Mouse (Mus musculus) large intestine, adult 2 months (tissue): Measurements from ENCODE around the gene Mybpc1. TPM values are rescaled to one million over a fixed set of nuclear protein-coding genes. Genes with fewer than 3 reads are reported as not detected.

Experiments
- DNase-seq: peaks from one replicate; pipeline ENCODE4 v3.0.0-alpha.2; 2012; ENCODE audit warnings: low read depth, low spot score
- WGBS: fragments of 180-500 bp; shearing (Covaris S2); methylation state at CpG from one replicate; pipeline ENCODE4 v1.1.7; 2018; 5-methylcytosine and 5-hydroxymethylcytosine counted together
- polyA plus RNA-seq: library from polyadenylated mRNA; depleted of rRNA; stranded (reverse); fragments of >200 nt; gene quantifications from 2 replicates; pipeline ENCODE4 v1.2.3, GENCODE M21; 2012; rRNA removed

Mybpc1 gene
- polyA plus RNA-seq = 0.04 TPM in 1 of 2 replicates, not detected in the other

GRCm38 (mm10) chr10:88604943-88605342, at the start of gene Mybpc1:
Gene Mybpc1, minus strand, starts transcription at chr10:88605152.
- 43% methylated on average over 16 of the region's 16 CpGs for WGBS

DNA sequence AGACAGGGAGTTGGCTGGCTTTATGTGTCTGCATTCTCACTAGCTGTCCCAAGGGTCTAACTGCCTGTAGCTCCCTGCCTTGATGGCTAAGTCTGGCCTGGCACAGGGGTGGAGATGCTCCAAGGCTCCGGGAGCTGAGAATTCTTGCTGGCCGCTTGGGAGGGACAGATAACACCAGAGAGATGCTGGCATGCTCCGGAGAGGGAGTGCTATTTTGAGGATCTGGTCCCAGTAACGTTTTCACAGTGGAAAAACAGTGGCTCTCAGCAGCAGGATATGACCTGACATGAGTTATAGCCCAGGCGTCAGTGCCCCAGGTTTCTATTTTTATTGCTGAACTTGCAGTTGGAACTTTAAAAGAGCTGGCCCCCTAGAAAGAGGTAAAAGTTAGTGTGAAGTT, 40.5 kb upstream of the Mybpc1 start:
- WGBS = 26% methylated on average over 5 of the region's 5 CpGs
- no peak for DNase-seq

More at GRCm38 (mm10) chr10:88604943-88605342, at the start of gene Mybpc1:
- DNase-seq = no peak

- 58% methylated on average over 10 of the region's 10 CpGs for WGBS
- DNase-seq = no peak
Measured at GRCm38 (mm10) chr10:88631330-88631953, 26.5 kb upstream of the Mybpc1 start.

DNA sequence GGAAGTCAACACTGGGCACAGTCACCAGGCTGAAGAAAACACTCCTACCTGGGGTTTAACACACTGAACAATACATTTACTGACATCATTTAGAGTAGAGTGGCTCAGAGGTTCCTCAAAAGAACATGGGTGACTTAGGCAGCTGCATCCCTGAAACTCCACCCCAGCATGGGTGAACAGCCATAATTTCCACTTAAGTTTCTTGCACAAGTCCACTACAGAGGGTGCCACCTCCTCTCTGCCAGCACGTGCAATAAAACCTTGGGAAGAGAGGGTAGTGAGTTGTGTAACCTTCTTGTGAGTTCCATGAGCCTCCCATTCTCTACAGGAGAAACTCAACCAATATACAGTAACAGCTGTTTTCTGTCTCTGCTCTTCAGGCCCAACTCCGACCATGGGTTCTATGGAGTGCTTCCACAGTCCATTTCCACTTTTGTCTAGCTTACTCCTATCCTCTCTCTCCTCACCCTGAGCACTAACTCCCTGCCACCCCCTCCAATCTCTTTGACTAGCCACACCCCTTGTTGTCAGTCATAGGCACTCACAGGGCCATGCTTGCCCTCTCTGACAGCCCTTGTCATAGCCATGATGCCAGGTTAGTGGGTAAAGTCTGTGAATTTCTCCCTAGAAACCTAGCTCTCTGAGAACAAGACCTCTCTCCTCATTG, 25.8 kb upstream of the Mybpc1 start:
- DNase-seq = no peak
- WGBS = 55% methylated on average over 2 of the region's 2 CpGs

- WGBS = 66% methylated on average over 4 of the region's 4 CpGs
- no peak for DNase-seq
Measured at GRCm38 (mm10) chr10:88627052-88627451, 22.1 kb upstream of the Mybpc1 start.

DNA sequence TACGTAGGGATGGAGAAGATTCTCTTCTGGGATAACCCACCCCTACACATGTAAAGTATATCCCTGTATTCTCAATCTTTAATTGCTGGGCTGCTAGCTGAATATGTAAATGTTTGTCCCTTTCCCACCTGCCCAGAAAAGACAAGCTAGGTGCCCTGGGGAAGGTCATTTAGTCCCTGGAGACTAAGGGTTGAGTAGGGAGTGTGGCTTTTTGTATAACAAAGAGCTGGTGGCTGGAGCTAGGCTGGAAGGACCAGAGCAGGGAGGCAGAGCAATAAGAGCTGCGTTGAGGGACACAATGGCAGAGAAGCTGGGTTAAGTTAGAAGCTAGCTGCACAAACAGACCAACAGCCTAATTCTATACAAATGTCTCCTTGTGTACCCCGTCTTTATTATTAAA, 21.2 kb upstream of the Mybpc1 start:
- WGBS = 78% methylated on average over 3 of the region's 3 CpGs
- DNase-seq = no peak

DNA sequence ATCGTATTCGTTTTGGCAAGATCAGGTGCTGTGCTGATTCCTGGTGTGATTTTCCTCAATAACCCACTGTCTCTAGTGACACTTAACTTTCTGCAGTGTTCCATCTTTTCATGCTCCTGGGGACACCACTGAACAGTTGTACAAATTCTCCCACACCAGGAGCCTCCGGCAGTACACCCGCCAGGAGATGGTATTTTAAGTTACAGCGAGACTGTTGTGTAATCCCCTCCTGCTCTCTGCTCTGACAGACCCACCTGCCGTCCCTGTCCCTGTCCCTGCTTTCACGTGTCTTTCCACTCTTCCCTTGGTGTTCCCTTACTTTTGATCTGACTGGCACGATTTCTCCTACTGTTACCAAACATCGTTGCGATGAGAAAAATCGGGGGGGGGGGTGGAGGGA, 19.3 kb upstream of the Mybpc1 start:
- DNase-seq = no peak
- 87% methylated on average over 11 of the region's 11 CpGs for WGBS

DNA sequence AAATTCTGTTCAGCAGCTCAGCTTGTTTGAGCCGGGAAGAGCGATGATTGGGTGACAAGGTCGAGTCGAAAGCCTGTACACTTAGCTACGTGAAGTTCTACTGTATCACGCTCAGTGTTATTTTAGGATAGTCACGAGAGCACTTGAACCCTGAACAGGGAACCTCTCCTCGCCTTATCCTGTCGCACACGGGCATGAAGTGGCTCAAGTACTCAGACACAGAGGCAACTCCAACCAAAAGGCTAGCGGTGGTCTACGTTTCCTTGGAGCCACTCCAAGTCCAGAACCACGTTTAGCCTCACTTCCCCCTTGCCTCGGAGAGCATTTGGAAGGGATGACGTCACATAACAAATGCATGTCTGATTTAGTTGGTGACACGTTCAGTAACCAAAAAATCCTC, 17.7 kb upstream of the Mybpc1 start:
- whole genome bisulfite sequencing = 83% methylated on average over 16 of the region's 16 CpGs
- no peak for DNase-seq

GRCm38 (mm10) chr10:88620809-88621208, 15.9 kb upstream of the Mybpc1 start:
- 89% methylated on average over 3 of the region's 3 CpGs for WGBS
- DNase-seq = no peak

- WGBS = 75% methylated on average over 11 of the region's 11 CpGs
Measured at GRCm38 (mm10) chr10:88613051-88613450, 8.1 kb upstream of the Mybpc1 start.

GRCm38 (mm10) chr10:88606686-88607085, 1.7 kb upstream of the Mybpc1 start:
- no peak for DNase-seq
- WGBS = 60% methylated on average over 7 of the region's 7 CpGs

More at GRCm38 (mm10) chr10:88613051-88613450, 8.1 kb upstream of the Mybpc1 start:
- no peak for DNase-seq

- 80% methylated on average over 8 of the region's 8 CpGs for WGBS
- DNase-seq = no peak
Measured at GRCm38 (mm10) chr10:88606065-88606464, 1.1 kb upstream of the Mybpc1 start.

DNA sequence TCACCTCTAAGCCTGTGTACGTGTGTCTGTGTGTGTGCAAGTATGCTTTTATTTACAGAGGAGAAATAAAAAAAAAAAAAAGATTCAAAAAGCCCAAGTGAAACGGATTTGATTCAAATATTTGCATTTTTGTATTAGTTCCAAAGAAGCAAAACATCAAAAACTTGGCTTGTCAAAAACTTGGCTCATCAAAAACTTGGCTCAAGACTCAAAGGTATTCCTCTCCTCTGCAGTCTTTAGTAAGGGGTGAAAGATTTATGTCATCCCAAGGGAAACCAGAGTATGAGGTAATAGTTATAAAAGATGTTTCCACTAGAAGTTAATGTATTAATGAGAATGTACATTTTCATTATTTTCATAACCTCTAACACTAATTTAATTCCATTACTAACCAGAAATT, 1.2 kb downstream of the Mybpc1 start:
- DNase-seq = no peak
- 39% methylated on average over 2 of the region's 2 CpGs for WGBS

DNA sequence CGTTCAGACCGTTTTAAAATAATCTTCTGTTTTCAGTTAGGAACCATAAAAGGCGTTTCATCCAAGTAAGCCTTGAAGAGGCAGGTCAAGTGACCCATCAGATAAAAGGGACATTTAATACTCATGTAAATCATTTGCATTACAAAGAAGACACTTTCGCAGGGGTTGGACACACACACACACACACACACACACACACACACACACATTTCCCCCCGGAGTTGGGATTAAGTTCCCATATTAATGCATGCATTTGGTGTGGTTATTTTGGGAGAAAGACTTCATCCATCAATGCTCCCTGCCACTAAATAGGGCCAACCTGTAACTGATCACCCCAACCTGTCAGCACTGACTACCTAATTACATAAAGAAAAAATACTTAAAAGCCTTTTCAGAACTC, 1.7 kb downstream of the Mybpc1 start:
- DNase-seq = no peak

GRCm38 (mm10) chr10:88600591-88600990, 4.4 kb downstream of the Mybpc1 start:
- WGBS = 84% methylated on average over 7 of the region's 7 CpGs
- DNase-seq = no peak

More for the DNA sequence above, 1.7 kb downstream of the Mybpc1 start:
- 68% methylated on average over 5 of the region's 5 CpGs for WGBS

DNA sequence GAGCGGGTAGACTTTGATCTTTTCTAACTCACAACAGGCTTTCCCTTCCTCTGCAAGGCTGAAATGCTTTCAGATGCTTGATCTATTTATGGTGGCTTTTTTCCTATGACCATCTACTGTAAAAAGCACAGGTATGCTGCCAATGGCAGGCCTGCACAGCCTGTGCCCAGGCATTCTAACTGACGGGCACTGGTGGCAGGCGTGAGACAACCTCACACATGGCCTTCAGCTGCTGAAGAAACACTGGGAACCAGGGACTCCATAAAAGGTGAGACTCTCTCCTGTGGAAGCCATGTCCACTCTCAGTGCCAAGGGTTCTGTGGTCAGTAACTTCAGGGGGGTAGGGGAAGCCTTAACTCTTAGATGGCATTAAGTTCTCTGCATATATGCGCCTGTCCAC, 12.6 kb downstream of the Mybpc1 start:
- 96% methylated on average over 4 of the region's 4 CpGs for WGBS
- no peak for DNase-seq

DNA sequence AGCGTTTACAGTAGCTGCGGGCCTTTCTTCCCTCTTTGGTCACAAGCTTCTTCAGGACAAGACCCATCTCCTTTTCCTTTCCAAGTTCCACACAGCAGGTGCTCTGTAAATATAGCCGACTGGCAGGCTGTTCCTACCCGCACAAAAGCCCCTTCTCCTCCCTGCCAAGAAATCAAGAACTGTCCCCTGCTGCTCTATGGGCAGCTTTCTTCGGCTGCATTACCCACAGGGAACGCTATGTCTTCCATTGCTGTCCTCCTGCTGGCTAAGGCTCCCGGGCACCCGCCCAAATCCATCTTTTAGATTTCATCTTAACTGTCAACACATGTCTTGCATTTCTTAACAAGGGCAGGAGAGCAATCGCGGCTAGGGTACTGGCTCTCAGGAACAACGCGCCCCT, 13.9 kb downstream of the Mybpc1 start:
- no peak for DNase-seq
- 77% methylated on average over 12 of the region's 12 CpGs for WGBS

GRCm38 (mm10) chr10:88584469-88584868, 20.5 kb downstream of the Mybpc1 start:
- WGBS = 80% methylated on average over 11 of the region's 11 CpGs
- no peak for DNase-seq

- WGBS = 81% methylated on average over 5 of the region's 5 CpGs
- DNase-seq = no peak
Measured at GRCm38 (mm10) chr10:88580786-88581185, 24.2 kb downstream of the Mybpc1 start.

GRCm38 (mm10) chr10:88578651-88579050, 26.3 kb downstream of the Mybpc1 start:
- DNase-seq = no peak
- WGBS = 40% methylated on average over 4 of the region's 4 CpGs

DNA sequence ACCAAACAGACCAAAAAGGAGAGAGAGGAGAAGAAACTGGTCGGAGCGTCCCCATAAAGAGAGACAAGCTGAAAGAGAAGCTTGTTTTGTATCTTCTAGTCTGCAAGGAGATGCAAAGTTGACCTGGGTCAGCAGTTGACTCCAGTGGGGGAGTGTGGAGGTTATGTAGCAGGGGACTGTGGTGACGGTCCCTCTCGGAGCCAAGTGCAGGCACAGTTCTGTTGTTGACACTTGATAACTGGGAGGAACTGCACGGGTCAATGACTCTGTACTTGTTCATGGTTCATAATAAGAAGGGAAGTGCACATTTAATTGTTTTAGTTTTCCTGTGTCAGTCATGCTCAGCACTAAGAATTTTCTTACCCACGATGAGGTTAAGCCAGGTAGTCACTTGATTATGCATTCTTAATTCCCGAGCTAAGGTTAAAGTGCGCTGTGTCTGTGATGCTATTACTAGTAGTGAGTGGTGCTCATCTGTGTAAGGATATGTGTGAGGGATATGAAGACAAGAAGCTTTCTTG, 30.8 kb downstream of the Mybpc1 start:
- DNase-seq = no peak
- WGBS = 61% methylated on average over 8 of the region's 8 CpGs
